Mouse (Mus musculus): ENCODE measurements at regions not wholly inside any gene's neighbourhood (a gene's known extent, or its start where the extent isn't known, plus 50 kb on each side); places are given as distances from the start of the nearest gene placed in this dataset.

DNA sequence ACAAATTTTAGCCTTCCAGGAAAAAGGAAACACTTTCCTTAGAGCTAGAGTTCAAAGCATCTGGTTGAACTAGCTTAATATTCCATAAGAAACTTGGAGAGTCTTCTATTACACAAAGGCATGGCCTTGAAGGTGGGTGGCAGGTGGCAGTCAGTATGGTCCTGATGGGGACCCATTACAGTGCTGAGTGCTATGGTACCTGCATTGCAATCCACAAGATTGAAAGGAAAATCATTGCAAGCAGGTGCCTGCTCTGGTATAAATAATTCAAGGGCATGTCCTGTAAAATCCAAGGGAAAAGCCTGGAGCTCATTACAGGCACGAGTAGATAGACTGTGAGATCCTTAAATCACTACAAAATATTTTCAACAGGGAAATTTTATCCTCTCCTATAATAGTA, 263.7 kb upstream of the Megf9 start:
- Histone ChIP-seq H3K9me3 (replicated peaks; ENCODE audit: low read length) (peaks cover 12% of the 10 kb centered on the region), H3K4me3 (replicated peaks in 1 of 3; ENCODE audit: low read depth in 2 of 3, low read length in 2 of 3, poor library complexity in 1 of 3) (no peak overlapping the region), H3K4me2 (ENCODE audit: insufficient read depth, low read depth, poor library complexity, severe bottlenecking) (no peak overlapping the region), H3K27ac (ENCODE audit: insufficient read depth, low read depth) (no peak overlapping the region), H3K27me3 (replicated peaks) (no peaks in the 10 kb centered on the region), H3K4me1 (ENCODE audit: control insufficient read depth in 1 of 2, insufficient read depth in 2 of 2) (no peaks in the 10 kb centered on the region), H3K9ac (ENCODE audit: insufficient read depth, low read depth) (no peak overlapping the region), H3K36me3 (replicated peaks in 1 of 2; ENCODE audit: control insufficient read depth in 1 of 2, insufficient read depth in 1 of 2, low read length in 1 of 2) (no peaks in the 10 kb centered on the region), H3K79me2 (replicated peaks; ENCODE audit: control insufficient read depth, extremely low read depth, insufficient read depth, poor library complexity, severe bottlenecking) (no peaks in the 10 kb centered on the region)
- dilution Hi-C loops (cut with MboI; ENCODE audit: extremely low pct_ligation_motif_present, extremely low pct_unique_long_range_greater_than_20kb, low sequenced_read_pairs) = no loop called here
- TF ChIP-seq USF2 (conservative IDR thresholded peaks at IDR 0.05; ENCODE audit: low read depth, low read length) (no peak), TBP (conservative IDR thresholded peaks at IDR 0.05; ENCODE audit: low read depth, low read length) (no peak), MXI1 (IDR thresholded peaks at IDR 0.05; ENCODE audit: low read depth, low read length) (no peak), ELF1 (IDR thresholded peaks at IDR 0.05; ENCODE audit: low read depth, low read length) (no peak), ETS1 (conservative IDR thresholded peaks at IDR 0.05; ENCODE audit: low read depth, low read length) (no peak), UBTF (IDR thresholded peaks at IDR 0.05; ENCODE audit: low read depth, low read length) (no peak), MAFK (IDR thresholded peaks at IDR 0.05; ENCODE audit: insufficient replicate concordance, low read length) (no peak), POLR2A (IDR thresholded peaks at IDR 0.05; ENCODE audit: low read depth, low read length) (no peak), POLR2AphosphoS2 (IDR thresholded peaks at IDR 0.05; ENCODE audit: low read depth, low read length) (no peak)
- in situ Hi-C loops (cut with MboI; ENCODE audit: low pct_ligation_motif_present, low pct_unique_long_range_greater_than_20kb, low sequenced_read_pairs) = no loop called here
- no peak for DNase-seq (ENCODE audit: extremely low read depth)

DNA sequence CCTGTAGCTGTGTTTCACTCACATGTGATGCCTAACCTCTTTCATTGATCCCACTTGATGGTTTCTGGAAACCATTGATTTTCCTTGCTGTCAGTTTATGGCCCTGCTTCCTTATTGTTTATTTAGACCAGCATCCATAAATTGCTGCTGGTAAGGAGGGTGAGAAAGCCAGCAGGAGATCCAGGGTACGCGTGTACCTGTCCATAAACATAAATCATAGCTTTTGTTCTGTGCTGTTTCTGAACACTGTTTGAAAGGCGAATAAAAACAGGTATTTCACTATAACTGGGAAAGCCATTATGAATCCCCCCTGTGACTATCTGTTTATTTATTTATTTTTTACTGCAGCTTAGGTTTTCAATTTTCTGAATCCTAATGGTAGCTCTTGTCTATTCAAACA, 263.1 kb upstream of the Megf9 start:
- dilution Hi-C loops (cut with MboI; ENCODE audit: extremely low pct_ligation_motif_present, extremely low pct_unique_long_range_greater_than_20kb, low sequenced_read_pairs) = no loop called here

GRCm38 (mm10) chr4:70783487-70783886, 248.7 kb upstream of the Megf9 start:
- Histone ChIP-seq H3K27ac (ENCODE audit: insufficient read depth, low read depth) (no peak overlapping the region), H3K9ac (ENCODE audit: insufficient read depth, low read depth) (no peak overlapping the region), H3K4me1 (ENCODE audit: control insufficient read depth in 1 of 2, insufficient read depth in 2 of 2) (no peaks in the 10 kb centered on the region), H3K27me3 (replicated peaks) (no peaks in the 10 kb centered on the region), H3K79me2 (replicated peaks; ENCODE audit: control insufficient read depth, extremely low read depth, insufficient read depth, poor library complexity, severe bottlenecking) (no peaks in the 10 kb centered on the region), H3K4me3 (replicated peaks in 1 of 3; ENCODE audit: low read depth in 2 of 3, low read length in 2 of 3, poor library complexity in 1 of 3) (no peak overlapping the region), H3K4me2 (ENCODE audit: insufficient read depth, low read depth, poor library complexity, severe bottlenecking) (no peak overlapping the region), H3K9me3 (replicated peaks; ENCODE audit: low read length) (peaks cover 28% of the 10 kb centered on the region), H3K36me3 (replicated peaks in 1 of 2; ENCODE audit: control insufficient read depth in 1 of 2, insufficient read depth in 1 of 2, low read length in 1 of 2) (no peaks in the 10 kb centered on the region)
- in situ Hi-C loops (cut with MboI; ENCODE audit: low pct_ligation_motif_present, low pct_unique_long_range_greater_than_20kb, low sequenced_read_pairs) (no loop called here), dilution Hi-C loops (cut with MboI; ENCODE audit: extremely low pct_ligation_motif_present, extremely low pct_unique_long_range_greater_than_20kb, low sequenced_read_pairs) (no loop called here)
- TF ChIP-seq PAX5 (IDR thresholded peaks at IDR 0.05; ENCODE audit: low read length) = no peak
- DNase-seq (ENCODE audit: extremely low read depth) = no peak

More for the DNA sequence above, 263.1 kb upstream of the Megf9 start:
- H3K27ac ChIP-seq (ENCODE audit: insufficient read depth, low read depth) = no peak overlapping the region
- TF ChIP-seq SIN3A (IDR thresholded peaks at IDR 0.05; ENCODE audit: low read length) = no peak
- TF ChIP-seq KAT2A (IDR thresholded peaks at IDR 0.05; ENCODE audit: insufficient replicate concordance, low read length) = no peak
- no peak for TF ChIP-seq JUND (conservative IDR thresholded peaks at IDR 0.05; ENCODE audit: low read depth, low read length)
- TF ChIP-seq USF1 (IDR thresholded peaks at IDR 0.05; ENCODE audit: low read depth, low read length) = no peak
- TF ChIP-seq BHLHE40 (IDR thresholded peaks at IDR 0.05; ENCODE audit: low read depth, low read length) = no peak
- no peak for TF ChIP-seq ZMIZ1 (IDR thresholded peaks at IDR 0.05; ENCODE audit: low read depth, low read length)
- no peak for TF ChIP-seq ETS1 (conservative IDR thresholded peaks at IDR 0.05; ENCODE audit: low read depth, low read length)
- TF ChIP-seq HCFC1 (IDR thresholded peaks at IDR 0.05; ENCODE audit: low read depth, low read length) = no peak
- H3K4me2 ChIP-seq (ENCODE audit: insufficient read depth, low read depth, poor library complexity, severe bottlenecking) = no peak overlapping the region
- no peak overlapping the region for H3K9ac ChIP-seq (ENCODE audit: insufficient read depth, low read depth)
- in situ Hi-C loops (cut with MboI; ENCODE audit: low pct_ligation_motif_present, low pct_unique_long_range_greater_than_20kb, low sequenced_read_pairs) = no loop called here
- H3K36me3 ChIP-seq (replicated peaks in 1 of 2; ENCODE audit: control insufficient read depth in 1 of 2, insufficient read depth in 1 of 2, low read length in 1 of 2) = no peaks in the 10 kb centered on the region
- H3K9me3 ChIP-seq (replicated peaks; ENCODE audit: low read length) = peaks cover 12% of the 10 kb centered on the region
- H3K4me1 ChIP-seq (ENCODE audit: control insufficient read depth in 1 of 2, insufficient read depth in 2 of 2) = no peaks in the 10 kb centered on the region
- H3K27me3 ChIP-seq (replicated peaks) = no peaks in the 10 kb centered on the region
- DNase-seq (ENCODE audit: extremely low read depth) = no peak
- no peaks in the 10 kb centered on the region for H3K79me2 ChIP-seq (replicated peaks; ENCODE audit: control insufficient read depth, extremely low read depth, insufficient read depth, poor library complexity, severe bottlenecking)
- no peak overlapping the region for H3K4me3 ChIP-seq (replicated peaks in 1 of 3; ENCODE audit: low read depth in 2 of 3, low read length in 2 of 3, poor library complexity in 1 of 3)
